Mouse (Mus musculus) myocyte (in vitro differentiated cells): ENCODE data around the gene Gng7. TPM values are rescaled to one million over a fixed set of nuclear protein-coding genes. Genes with fewer than 3 reads are reported as not detected.

Experiments used
- H3K27me3 ChIP-seq: one replicate; pipeline ENCODE4 v1.6.1; 2011; ENCODE audit not compliant: control insufficient read depth, insufficient read depth, insufficient read length
- H3K36me3 ChIP-seq: one replicate; pipeline ENCODE4 v1.6.1; 2011; ENCODE audit not compliant: control insufficient read depth, insufficient read depth
- H3K4me2 ChIP-seq: one replicate; pipeline ENCODE4 v1.6.1; 2011; ENCODE audit warnings: low read depth, control low read depth
- H3K4me3 ChIP-seq: one replicate; pipeline ENCODE4 v1.5.1; 2011; ENCODE audit warnings: mild to moderate bottlenecking, control low read depth, moderate library complexity
- H3K79me2 ChIP-seq: one replicate; pipeline ENCODE4 v1.6.1; 2011; ENCODE audit not compliant: control insufficient read depth, insufficient read depth
- H3ac ChIP-seq: one replicate; pipeline ENCODE4 v1.6.1; 2011; ENCODE audit not compliant: control insufficient read depth, insufficient read length
- CEBPB ChIP-seq: IDR thresholded peaks from 2 replicates; pipeline ENCODE4 v1.6.1; 2011; ENCODE audit warnings: mild to moderate bottlenecking, moderate library complexity; ENCODE audit not compliant: poor library complexity, insufficient read depth, severe bottlenecking
- E2F4 ChIP-seq: IDR thresholded peaks from one replicate; pipeline ENCODE4 v1.6.1; 2011; ENCODE audit warnings: mild to moderate bottlenecking, control low read depth, moderate library complexity; ENCODE audit not compliant: insufficient read depth
- MAX ChIP-seq: IDR thresholded peaks from one replicate; pipeline ENCODE4 v1.6.1; 2011; ENCODE audit warnings: low read depth, mild to moderate bottlenecking, control low read depth
- MYOD1 ChIP-seq, 3 experiments: IDR thresholded peaks; one replicate each; pipeline ENCODE4 v1.6.1; 2011; ENCODE audit warnings: control low read depth in 2 of 3, low read depth in 2 of 3, mild to moderate bottlenecking in 2 of 3, moderate library complexity in 1 of 3; ENCODE audit not compliant: insufficient read length in 2 of 3, control insufficient read depth in 1 of 3
- MYOG ChIP-seq, 3 experiments: IDR thresholded peaks; one replicate each; pipeline ENCODE4 v1.6.1; 2011; ENCODE audit warnings: control low read depth in 2 of 3, low read depth in 2 of 3, mild to moderate bottlenecking in 2 of 3; ENCODE audit not compliant: insufficient read length in 2 of 3, control insufficient read depth in 1 of 3, insufficient read depth in 1 of 3
- POLR2A ChIP-seq: IDR thresholded peaks from one replicate; pipeline ENCODE4 v1.6.1; 2011; ENCODE audit warnings: low read depth, mild to moderate bottlenecking, control low read depth, moderate library complexity; ENCODE audit not compliant: insufficient read length
- POLR2AphosphoS2 ChIP-seq: IDR thresholded peaks from one replicate; pipeline ENCODE4 v1.6.1; 2011; ENCODE audit warnings: low read depth, control low read depth; ENCODE audit not compliant: insufficient read length
- REST ChIP-seq: IDR thresholded peaks from one replicate; pipeline ENCODE4 v1.6.1; 2011; ENCODE audit warnings: mild to moderate bottlenecking, control low read depth, moderate library complexity; ENCODE audit not compliant: insufficient read depth, insufficient read length
- SRF ChIP-seq: IDR thresholded peaks from one replicate; pipeline ENCODE4 v1.6.1; 2011; ENCODE audit warnings: low read depth; ENCODE audit not compliant: control insufficient read depth, insufficient read length
- TCF12 ChIP-seq: IDR thresholded peaks from one replicate; pipeline ENCODE4 v1.6.1; 2011; ENCODE audit warnings: mild to moderate bottlenecking, control low read depth; ENCODE audit not compliant: poor library complexity, insufficient read depth, severe bottlenecking
- TCF3 ChIP-seq: IDR thresholded peaks from one replicate; pipeline ENCODE4 v1.6.1; 2011; ENCODE audit warnings: low read depth, control low read depth; ENCODE audit not compliant: insufficient read length
- USF1 ChIP-seq: IDR thresholded peaks from one replicate; pipeline ENCODE4 v1.6.1; 2011; ENCODE audit warnings: low read depth, mild to moderate bottlenecking, control low read depth, moderate library complexity
- polyA plus RNA-seq: library from polyadenylated mRNA; unstranded; fragments of >200 nt; fragmentation: generic; extraction: Trizol; gene quantifications from one replicate; pipeline ENCODE4 v1.2.1, GENCODE M21; 2012; ENCODE audit warnings: missing spikeins

Gene Gng7
- polyA plus RNA-seq, 1 experiment: 0.47 TPM

GRCm38 (mm10) chr10:80957791-80958190 is 57.0 kb downstream of the Gng7 start:
- Histone ChIP-seq H3ac (no peak overlapping the region), H3K4me3 (no peak overlapping the region), H3K27me3 (no peaks in the 10 kb centered on the region), H3K79me2 (no peaks in the 10 kb centered on the region), H3K36me3 (no peaks in the 10 kb centered on the region), H3K4me2 (no peak overlapping the region)
- no peak for TF ChIP-seq TCF3
- no peak for TF ChIP-seq REST
- TF ChIP-seq CEBPB: no peak
- no peak for TF ChIP-seq USF1
- no peak for TF ChIP-seq MYOD1 (IDR thresholded peaks at IDR 0.05; ENCODE audit: control insufficient read depth in 1 of 3, insufficient read length in 2 of 3, low read depth in 2 of 3)
- TF ChIP-seq MYOG (IDR thresholded peaks at IDR 0.05; ENCODE audit: control insufficient read depth in 1 of 3, insufficient read depth in 1 of 3, insufficient read length in 2 of 3, low read depth in 2 of 3): no peak
- no peak for TF ChIP-seq POLR2AphosphoS2
- no peak for TF ChIP-seq TCF12
- TF ChIP-seq MAX: no peak
- no peak for TF ChIP-seq SRF
- no peak for TF ChIP-seq E2F4
- no peak for TF ChIP-seq POLR2A

GRCm38 (mm10) chr10:80956901-80957300 is 57.8 kb downstream of the Gng7 start:
- Histone ChIP-seq H3K4me3 (no peak overlapping the region), H3ac (no peak overlapping the region), H3K79me2 (no peaks in the 10 kb centered on the region), H3K36me3 (no peaks in the 10 kb centered on the region), H3K27me3 (no peaks in the 10 kb centered on the region), H3K4me2 (no peak overlapping the region)
- TF ChIP-seq CEBPB (no peak), E2F4 (no peak), TCF3 (no peak), MAX (no peak), TCF12 (no peak), USF1 (no peak), MYOD1 (IDR thresholded peaks at IDR 0.05; ENCODE audit: control insufficient read depth in 1 of 3, insufficient read length in 2 of 3, low read depth in 2 of 3) (no peak), REST (no peak), MYOG (IDR thresholded peaks at IDR 0.05; ENCODE audit: control insufficient read depth in 1 of 3, insufficient read depth in 1 of 3, insufficient read length in 2 of 3, low read depth in 2 of 3) (no peak), POLR2A (no peak), SRF (no peak), POLR2AphosphoS2 (no peak)

- Histone ChIP-seq H3K36me3 (no peaks in the 10 kb centered on the region), H3K79me2 (no peaks in the 10 kb centered on the region), H3ac (no peak overlapping the region), H3K4me2 (no peak overlapping the region), H3K4me3 (no peak overlapping the region), H3K27me3 (no peaks in the 10 kb centered on the region)
- no peak for TF ChIP-seq POLR2A
- no peak for TF ChIP-seq TCF12
- no peak for TF ChIP-seq POLR2AphosphoS2
- TF ChIP-seq CEBPB: no peak
These were observed 58.4 kb downstream of the Gng7 start for GRCm38 (mm10) chr10:80956385-80956784.

GRCm38 (mm10) chr10:80955536-80955935 is 59.2 kb downstream of the Gng7 start:
- TF ChIP-seq SRF (no peak), USF1 (peak; percentile 74), TCF12 (no peak), POLR2AphosphoS2 (no peak), REST (no peak), MYOG (IDR thresholded peaks at IDR 0.05; ENCODE audit: control insufficient read depth in 1 of 3, insufficient read depth in 1 of 3, insufficient read length in 2 of 3, low read depth in 2 of 3) (no peak)
- peak overlapping the region; percentile 57 for H3K4me2 ChIP-seq
- H3K4me3 ChIP-seq: no peak overlapping the region
- H3ac ChIP-seq: no peak overlapping the region
- no peaks in the 10 kb centered on the region for H3K79me2 ChIP-seq
- no peaks in the 10 kb centered on the region for H3K27me3 ChIP-seq
- no peaks in the 10 kb centered on the region for H3K36me3 ChIP-seq

GRCm38 (mm10) chr10:80954843-80955242 is 59.9 kb downstream of the Gng7 start:
- TF ChIP-seq POLR2AphosphoS2: no peak
- TF ChIP-seq TCF12: no peak
- peak in 1 of 3 experiments; percentile 22 for TF ChIP-seq MYOG (IDR thresholded peaks at IDR 0.05; ENCODE audit: control insufficient read depth in 1 of 3, insufficient read depth in 1 of 3, insufficient read length in 2 of 3, low read depth in 2 of 3)
- TF ChIP-seq MYOD1 (IDR thresholded peaks at IDR 0.05; ENCODE audit: control insufficient read depth in 1 of 3, insufficient read length in 2 of 3, low read depth in 2 of 3): peak in 1 of 3 experiments; percentile 26
- Histone ChIP-seq H3K36me3 (no peaks in the 10 kb centered on the region), H3K4me3 (no peak overlapping the region), H3ac (no peak overlapping the region), H3K4me2 (peak overlapping the region; percentile 57), H3K27me3 (no peaks in the 10 kb centered on the region), H3K79me2 (no peaks in the 10 kb centered on the region)

- no peak overlapping the region for H3ac ChIP-seq
- TF ChIP-seq USF1: no peak
- no peak for TF ChIP-seq SRF
- no peak for TF ChIP-seq REST
- TF ChIP-seq POLR2AphosphoS2: no peak
- no peak for TF ChIP-seq E2F4
- no peak for TF ChIP-seq MAX
- H3K4me2 ChIP-seq: peak overlapping the region; percentile 57
- no peaks in the 10 kb centered on the region for H3K79me2 ChIP-seq
- H3K27me3 ChIP-seq: no peaks in the 10 kb centered on the region
- H3K36me3 ChIP-seq: no peaks in the 10 kb centered on the region
- no peak overlapping the region for H3K4me3 ChIP-seq
These were observed 60.3 kb downstream of the Gng7 start for GRCm38 (mm10) chr10:80954415-80954814.
